Mouse (Mus musculus) megakaryocyte-erythroid progenitor cell, adult 5-6 weeks (primary cell): Measurements from ENCODE around the gene 2010111I01Rik. TPM values are rescaled to one million over a fixed set of nuclear protein-coding genes. Genes with fewer than 3 reads are reported as not detected.

Experiments
- ATAC-seq: replicated peaks from 2 replicates; pipeline ENCODE4 v1.8.0; 2016; ENCODE audit warnings: mild to moderate bottlenecking, inconsistent platforms; ENCODE audit not compliant: severe bottlenecking, poor library complexity, low FRiP score, low TSS enrichment
- total RNA-seq, 2 experiments: library from RNA; stranded (forward) in 1 of 2; stranded (reverse) in 1 of 2; fragments of 200-1000, 215-1000 nt in 1 of 2; fragments of >200 nt in 1 of 2; fragmentation: Nextera tagmentation in 1 of 2; gene quantifications; 2 replicates each; pipeline ENCODE4 v1.2.3; 2014 to 2017

2010111I01Rik gene
- total RNA-seq, 2 experiments from 2014 or later, result 32.7 to 50.7 TPM

GRCm38 (mm10) chr13:63174252-63175020 is 209.7 kb downstream of the 2010111I01Rik start:
- ATAC-seq, result no peak

- ATAC-seq, result no peak
Observed at GRCm38 (mm10) chr13:63176131-63176530, 211.4 kb downstream of the 2010111I01Rik start.

GRCm38 (mm10) chr13:63177232-63177631 is 212.5 kb downstream of the 2010111I01Rik start:
- ATAC-seq, result no peak

DNA sequence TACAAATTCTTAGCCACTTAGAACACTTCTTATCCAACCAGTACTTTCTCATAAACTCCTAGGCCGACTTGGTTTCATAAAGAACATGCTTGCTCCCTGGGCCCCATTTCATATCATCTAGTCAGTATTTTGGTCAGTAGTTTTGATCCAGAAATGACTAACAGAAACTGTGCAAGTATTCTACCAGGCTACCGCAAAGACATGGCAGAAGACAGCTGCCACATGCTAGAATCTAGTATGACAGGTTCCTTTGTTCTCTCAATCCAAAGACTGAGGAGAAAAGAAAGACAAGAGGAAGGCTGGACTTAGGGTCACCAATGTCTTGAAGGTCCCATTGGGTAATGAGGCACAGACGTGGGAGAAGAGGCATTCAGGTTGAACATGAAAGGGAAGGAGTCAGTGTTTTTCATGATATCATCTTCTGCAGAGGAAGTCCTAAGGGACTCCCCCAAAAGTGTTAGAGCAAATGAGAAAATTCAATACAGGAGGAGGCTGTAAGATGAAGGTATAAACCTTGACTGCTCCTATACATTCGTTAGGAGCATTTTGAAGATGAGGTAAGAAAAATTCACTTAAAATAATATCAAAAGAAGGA is 216.0 kb downstream of the 2010111I01Rik start:
- no peak for ATAC-seq

GRCm38 (mm10) chr13:63184946-63185345 is 220.3 kb downstream of the 2010111I01Rik start:
- ATAC-seq, result no peak

DNA sequence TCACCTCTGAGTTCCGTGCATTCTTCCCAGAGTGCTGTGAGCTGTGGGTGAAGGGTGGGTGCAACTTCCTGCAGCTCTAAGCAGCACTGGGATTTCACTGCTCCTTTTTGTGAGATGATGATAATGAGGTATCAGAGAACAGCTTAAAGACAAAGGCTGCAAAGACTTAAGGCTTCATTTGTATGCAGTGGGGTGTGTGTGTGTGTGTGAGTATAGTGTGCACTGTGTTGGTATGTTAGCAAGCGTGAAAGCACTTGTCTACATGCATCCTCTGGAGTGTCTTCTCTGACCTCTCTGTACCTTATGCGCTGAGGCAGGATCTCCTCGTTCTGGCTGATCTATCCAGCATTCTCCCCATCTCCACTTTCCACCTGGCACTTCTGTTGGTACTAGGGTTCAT is 221.5 kb downstream of the 2010111I01Rik start:
- ATAC-seq, result no peak

GRCm38 (mm10) chr13:63186642-63187041 is 221.9 kb downstream of the 2010111I01Rik start:
- no peak for ATAC-seq

GRCm38 (mm10) chr13:63187145-63188143 is 222.8 kb downstream of the 2010111I01Rik start:
- ATAC-seq, result no peak

- no peak for ATAC-seq
Observed at GRCm38 (mm10) chr13:63188306-63188705, 223.6 kb downstream of the 2010111I01Rik start.

GRCm38 (mm10) chr13:63188811-63189210 is 224.1 kb downstream of the 2010111I01Rik start:
- no peak for ATAC-seq

DNA sequence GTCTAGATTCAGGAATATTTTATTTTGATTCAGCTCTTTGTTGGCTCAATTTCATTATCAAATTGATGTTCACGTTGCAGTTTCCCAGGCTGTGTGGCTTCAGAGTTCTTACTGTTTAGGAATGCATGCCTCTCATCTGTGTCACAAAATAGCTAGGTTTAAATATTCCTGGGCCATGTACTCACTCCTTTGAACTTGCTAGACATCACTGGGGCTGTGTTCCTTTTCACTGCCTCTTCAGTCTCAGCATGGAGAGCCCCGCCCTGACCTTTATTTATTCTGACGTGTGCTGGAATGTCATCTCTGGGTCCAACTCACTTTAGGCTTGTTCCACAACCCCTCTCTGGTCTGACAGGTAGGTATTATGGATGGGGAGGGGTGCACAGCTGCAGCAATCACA is 228.7 kb downstream of the 2010111I01Rik start:
- no peak for ATAC-seq

DNA sequence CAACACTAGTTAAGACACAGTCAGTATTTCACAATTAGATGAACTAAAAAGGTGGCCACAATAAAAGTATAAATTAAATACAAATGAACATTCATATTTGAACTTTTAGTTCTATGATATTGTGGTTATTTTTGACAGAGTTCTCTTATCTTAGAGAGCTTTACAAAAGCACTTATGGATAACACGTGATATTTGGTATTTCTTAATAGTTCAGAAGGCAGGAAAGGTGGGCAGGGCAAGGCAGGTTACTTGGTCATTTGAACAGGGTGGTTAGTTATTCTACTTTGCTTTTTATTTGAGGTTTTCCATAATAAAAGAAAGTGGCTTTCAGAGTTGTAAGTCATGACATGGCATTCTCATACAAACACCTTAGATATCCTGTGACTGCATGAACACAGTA is 233.3 kb downstream of the 2010111I01Rik start:
- ATAC-seq, result no peak

GRCm38 (mm10) chr13:63199588-63199987 is 234.9 kb downstream of the 2010111I01Rik start:
- no peak for ATAC-seq

DNA sequence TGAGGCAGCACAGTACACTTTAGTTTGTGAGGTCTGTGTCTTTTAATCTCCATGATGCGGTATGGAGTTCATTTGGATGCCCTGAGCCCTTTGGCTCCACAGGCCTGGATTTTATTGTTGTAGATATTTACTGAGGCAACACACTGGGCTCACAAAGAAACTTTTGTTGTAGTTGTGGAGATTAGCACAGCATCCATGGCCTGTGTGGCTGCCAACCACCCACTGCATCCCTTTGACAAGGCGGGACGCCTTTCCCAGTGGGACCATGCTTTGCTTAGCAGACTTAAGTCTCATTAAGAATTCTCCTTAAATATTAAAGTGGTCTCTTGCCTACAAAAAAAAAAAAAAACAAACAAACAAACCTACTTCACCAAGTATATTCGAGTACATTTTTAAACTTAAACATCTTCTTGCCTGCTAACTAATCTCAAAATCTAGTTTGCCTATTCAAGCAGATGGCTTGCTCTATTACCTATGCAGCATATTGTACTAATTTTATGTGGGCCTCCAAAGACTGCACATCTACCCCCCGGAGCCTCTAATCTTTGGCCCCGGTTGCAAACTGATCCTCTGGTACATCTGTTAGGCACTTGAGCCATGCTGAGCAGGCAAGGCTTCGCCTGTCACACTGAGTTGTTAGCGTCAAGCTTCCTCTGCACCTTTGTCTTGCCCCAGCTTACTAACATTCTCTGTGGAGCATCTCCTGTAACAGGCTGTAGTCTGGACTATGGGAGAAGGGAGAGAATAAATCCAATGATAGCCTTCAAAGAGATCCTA is 239.0 kb downstream of the 2010111I01Rik start:
- no peak for ATAC-seq

DNA sequence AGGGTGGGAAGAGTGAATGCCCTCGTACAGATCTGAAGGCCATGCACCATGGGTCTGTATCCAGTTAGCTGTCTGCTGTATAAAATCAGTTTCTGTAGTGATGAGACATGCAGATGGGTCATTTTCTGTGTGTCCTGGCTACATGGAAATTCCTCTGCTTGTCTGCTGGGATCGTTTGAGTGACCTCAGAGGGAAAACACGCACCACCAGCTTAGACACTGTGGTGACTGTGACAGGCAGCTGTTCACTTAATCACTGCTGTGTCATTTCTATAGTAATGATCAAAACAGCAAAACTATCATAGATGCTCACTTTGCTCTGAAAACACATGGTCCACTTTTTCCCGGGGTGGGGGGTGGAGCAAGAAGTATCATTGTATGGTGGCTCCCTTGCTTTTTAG is 241.1 kb downstream of the 2010111I01Rik start:
- ATAC-seq, result no peak

- ATAC-seq, result no peak
Observed at GRCm38 (mm10) chr13:63206396-63206795, 241.7 kb downstream of the 2010111I01Rik start.

DNA sequence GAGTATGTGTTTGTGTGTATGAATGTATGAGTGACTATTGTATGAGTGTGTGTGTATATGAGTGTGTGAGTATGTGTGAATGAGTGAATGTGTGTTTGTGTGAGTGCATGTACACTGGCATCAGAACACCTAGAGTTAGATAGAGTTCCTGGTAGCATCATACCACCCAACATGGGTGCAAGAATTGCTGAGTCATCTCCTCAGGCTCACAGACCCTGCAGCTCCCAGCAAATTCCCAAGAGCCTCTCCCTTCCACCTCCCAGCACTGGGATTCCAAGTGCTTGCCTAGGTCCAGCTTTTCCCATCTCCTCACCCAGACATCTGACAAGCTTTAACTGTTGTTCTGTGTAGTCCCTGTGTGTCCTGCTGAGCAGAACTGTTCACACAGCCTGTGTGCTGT is 251.8 kb downstream of the 2010111I01Rik start:
- ATAC-seq, result no peak

DNA sequence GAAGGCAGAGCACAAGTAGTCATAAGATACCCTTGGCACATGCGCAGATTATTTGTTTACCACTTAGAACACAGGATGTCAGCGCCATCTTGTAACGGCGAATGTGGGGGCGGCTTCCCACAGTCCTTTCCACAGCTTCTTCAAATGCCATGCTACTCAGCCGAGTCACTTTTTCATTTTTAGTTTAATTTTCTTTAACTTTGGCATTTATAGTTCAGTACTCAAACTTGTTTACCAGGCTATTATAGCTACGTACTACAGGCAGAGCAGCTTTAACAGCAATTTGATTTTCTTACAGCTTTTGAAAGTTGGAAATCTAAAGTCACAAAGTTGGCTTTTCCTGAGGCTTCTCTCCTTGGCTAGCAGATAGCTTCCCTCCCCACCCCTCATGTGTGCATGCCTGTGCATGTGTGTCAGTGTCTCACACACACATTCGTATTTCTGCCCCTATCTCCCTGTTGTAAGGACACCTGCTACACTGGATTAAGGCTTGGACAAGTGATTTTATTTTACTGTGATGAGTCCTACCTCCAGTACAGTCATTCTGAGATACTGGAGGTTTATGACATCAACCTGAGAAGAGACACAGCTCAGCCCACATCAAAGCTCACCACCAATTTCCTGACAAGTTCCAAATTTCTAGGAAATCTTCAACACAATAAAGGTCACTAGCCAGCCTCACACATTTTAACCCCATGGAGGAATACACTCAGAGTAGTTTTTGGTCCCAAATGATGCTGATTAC is 258.5 kb downstream of the 2010111I01Rik start:
- no peak for ATAC-seq
